Mouse (Mus musculus): ENCODE measurements at regions not wholly inside any gene's neighbourhood (a gene's known extent, or its start where the extent isn't known, plus 50 kb on each side); places are given as distances from the start of the nearest gene placed in this dataset.

DNA sequence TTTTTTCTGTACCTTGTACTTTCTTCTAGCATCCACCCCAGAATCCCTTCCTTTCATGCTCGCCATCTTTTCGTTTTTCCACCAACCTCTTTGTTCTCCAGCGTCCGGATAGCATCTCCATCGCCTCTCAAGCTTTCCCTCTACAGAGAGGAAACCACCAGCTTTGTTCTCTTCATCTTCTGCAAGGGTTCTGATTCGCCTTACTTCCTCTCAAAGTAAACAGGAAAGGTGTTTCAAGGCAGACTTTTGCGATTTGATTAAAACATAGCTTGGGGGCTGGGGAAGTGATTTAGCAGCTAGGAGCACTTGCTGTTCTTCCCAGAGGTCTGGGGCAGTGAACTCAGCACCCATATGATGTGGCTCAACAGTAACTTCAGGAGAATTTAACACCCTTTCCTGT lies 71.4 kb downstream of the Emp1 start:
- peak; percentile 26 for DNase-seq (ENCODE audit: low read depth, low spot score)

- DNase-seq (ENCODE audit: low read depth, low spot score): peak; percentile 29
Measured at GRCm38 (mm10) chr6:135436315-135436714, 74.0 kb downstream of the Emp1 start.

- DNase-seq (ENCODE audit: low read depth, low spot score): no peak
Measured at GRCm38 (mm10) chr6:135438271-135438670, 75.9 kb downstream of the Emp1 start.

GRCm38 (mm10) chr6:135441126-135441871 lies 79.0 kb downstream of the Emp1 start:
- DNase-seq (ENCODE audit: low read depth, low spot score): no peak

DNA sequence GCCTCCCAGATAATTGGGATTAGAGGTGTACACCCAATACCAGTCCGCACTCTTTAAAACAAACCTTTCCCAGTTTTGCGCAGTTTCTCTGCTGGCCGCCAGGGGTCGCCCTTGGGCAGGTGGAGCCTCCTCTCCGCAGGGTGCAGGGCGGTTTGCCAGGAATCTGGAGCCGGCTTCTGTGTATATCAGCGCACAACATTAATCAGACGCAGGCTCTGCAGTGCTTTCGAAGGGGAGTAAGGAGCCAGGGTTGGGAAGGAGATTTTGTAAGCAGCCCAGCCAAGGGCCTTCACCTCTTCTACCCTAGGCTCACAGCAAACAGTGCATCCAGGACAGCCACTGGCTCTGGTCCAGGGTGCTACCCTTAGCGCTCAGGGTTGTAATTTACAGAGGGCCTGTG lies 82.3 kb downstream of the Emp1 start:
- peak; percentile 72 for DNase-seq (ENCODE audit: low read depth, low spot score)

DNA sequence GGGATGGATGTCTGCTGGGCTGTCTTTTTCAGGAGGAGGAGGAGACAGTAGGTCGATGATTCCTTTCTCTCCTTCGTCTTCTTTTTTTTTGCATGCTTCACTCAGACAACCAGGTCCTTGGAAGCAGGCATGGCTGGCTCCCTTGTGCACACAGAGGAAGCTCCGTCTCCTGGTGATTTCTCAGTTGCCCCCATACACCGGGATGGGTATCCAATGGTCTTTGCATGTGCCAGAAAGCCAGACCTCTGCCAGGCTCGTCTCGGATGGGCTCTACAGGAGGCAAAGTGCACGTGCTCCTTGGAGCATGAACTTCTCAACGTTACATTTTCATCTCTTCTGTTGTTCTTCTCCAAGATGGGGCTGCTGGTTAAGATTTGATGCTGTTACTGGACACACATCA lies 82.7 kb downstream of the Emp1 start:
- no peak for DNase-seq (ENCODE audit: low read depth, low spot score)

DNA sequence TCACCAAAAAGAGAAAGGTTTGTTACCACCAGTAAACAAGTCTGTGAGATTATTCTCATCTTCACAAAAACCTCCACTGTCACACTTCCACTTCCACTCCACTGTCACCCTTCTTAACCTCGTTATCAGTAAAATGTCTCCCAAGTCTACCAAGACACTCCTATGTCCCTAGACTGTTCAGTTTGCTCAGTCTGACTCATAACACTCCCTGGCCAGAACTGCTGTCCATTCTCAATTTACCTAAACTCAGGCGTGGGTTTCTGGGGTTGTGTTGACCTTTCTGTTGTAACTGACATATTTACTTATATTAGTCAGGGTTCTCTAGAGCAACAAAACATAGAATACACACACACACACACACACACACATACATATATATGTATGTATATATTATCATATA lies 85.5 kb downstream of the Emp1 start:
- DNase-seq (ENCODE audit: low read depth, low spot score): no peak

DNA sequence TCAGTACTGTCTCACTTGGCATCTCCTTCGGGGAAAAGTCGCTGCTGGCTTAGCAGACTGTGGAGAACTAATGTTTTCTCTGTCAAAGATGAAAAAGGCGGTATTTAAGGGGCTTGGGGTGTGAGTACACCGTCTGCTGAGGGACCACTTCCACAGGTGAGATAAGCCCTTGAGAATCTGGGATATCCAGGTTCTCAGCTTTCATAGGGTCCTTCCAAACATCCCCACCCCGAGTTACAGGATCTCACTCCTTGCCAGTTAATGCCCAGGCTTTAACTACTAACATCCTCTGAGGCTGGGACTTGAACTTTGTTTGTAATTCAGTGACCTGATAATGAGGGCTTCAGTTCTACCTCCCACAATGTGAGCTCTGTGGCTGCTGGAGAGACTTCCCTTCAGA lies 86.9 kb downstream of the Emp1 start:
- DNase-seq (ENCODE audit: low read depth, low spot score): no peak

DNA sequence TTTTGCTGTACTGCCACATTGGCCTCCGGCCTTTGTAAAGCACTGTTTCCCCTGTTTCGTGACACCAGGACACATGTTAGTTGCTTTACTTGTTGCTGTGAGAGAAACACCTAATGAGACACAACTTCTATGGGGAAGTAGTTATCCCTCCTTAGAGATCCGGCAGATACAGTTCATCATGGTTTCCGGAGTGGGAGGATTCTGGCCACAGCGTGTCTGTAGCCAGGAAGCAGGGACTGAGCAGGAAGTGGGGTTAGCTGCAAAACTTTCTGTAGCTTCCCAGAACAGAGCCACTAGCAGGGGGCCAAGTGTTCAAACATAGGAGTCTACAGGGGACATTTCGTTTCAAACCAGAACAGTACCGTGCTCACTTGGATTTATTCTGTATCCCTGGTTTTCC lies 88.2 kb downstream of the Emp1 start:
- peak; percentile 45 for DNase-seq (ENCODE audit: low read depth, low spot score)

DNA sequence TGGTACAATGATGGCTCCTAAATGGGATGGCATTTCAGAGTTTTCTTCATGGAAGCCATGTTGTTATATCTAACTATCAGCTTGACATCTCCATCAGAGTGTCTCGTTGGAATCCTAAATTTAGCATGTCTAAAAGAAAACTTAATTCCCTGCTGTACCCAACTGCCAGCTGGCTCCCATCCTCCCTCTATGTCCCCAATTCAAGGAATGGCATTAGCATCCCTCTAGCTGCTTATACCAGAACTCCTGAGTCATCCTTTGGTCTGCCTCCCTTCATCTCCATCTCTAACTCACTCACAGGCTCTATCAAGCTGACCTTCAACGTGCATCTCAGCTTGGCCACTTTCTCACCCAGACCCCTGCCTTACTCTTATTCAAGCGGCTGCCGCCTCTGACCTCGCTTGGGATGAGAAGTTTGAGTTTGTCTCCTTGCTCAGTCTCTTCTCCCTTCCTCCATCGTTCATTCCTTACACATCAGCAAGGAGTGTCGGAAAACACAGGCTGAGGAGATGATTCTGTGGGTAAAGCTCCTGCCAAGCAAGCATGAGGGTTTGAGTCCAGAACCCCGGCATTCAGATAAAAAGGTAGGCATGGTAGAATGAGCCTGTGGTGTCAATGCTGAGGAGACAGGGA lies 88.9 kb downstream of the Emp1 start:
- no peak for DNase-seq (ENCODE audit: low read depth, low spot score)

DNA sequence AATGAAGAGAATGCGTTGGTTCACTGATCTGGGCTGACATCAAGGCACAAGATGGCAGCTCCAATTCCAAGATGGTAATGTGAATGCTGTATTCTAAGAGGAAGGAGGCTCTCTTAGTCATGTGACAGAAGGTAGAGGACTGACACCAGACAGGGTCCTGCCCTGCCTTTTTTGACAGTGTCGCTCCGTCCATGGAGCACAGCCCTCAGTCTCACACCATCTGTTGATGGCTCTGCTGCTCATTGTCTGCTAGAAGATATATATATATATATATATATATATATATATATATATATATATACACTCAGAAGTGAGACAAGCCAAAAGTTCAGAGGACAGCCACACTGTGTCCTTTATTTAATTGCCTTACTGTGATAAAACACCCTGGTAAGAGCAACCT lies 90.7 kb downstream of the Emp1 start:
- no peak for DNase-seq (ENCODE audit: low read depth, low spot score)

- DNase-seq (ENCODE audit: low read depth, low spot score): no peak
Measured at GRCm38 (mm10) chr6:135472495-135472894, 110.2 kb downstream of the Emp1 start.

- no peak for DNase-seq (ENCODE audit: low read depth, low spot score)
Measured at GRCm38 (mm10) chr6:135473146-135473545, 110.8 kb downstream of the Emp1 start.

- no peak for DNase-seq (ENCODE audit: low read depth, low spot score)
Measured at GRCm38 (mm10) chr6:135488795-135489194, 126.5 kb downstream of the Emp1 start.

GRCm38 (mm10) chr6:135493983-135494382 lies 131.6 kb downstream of the Emp1 start:
- DNase-seq (ENCODE audit: low read depth, low spot score): no peak

DNA sequence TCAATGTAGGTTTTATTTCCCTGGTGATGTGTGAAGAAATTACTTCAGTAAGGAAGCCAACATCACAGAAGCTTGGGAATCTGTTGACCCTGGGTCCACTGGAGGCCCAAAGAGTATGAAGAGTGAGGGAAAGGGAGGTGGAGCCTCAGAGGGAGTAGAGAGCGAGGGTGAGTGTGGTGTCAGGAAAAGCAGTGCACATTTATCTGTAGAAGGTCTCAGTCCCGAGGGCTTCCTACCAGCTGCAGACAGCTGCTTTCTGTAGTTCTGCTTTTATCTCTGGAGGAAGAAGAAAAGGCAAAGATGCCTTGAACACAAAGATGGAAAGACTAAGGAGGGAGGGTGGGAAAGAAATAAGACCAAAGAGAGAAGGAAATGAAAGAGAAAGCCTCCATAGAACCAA lies 133.5 kb downstream of the Emp1 start:
- no peak for DNase-seq (ENCODE audit: low read depth, low spot score)

- peak; percentile 25 for DNase-seq (ENCODE audit: low read depth, low spot score)
Measured at GRCm38 (mm10) chr6:135498592-135498991, 136.2 kb downstream of the Emp1 start.

DNA sequence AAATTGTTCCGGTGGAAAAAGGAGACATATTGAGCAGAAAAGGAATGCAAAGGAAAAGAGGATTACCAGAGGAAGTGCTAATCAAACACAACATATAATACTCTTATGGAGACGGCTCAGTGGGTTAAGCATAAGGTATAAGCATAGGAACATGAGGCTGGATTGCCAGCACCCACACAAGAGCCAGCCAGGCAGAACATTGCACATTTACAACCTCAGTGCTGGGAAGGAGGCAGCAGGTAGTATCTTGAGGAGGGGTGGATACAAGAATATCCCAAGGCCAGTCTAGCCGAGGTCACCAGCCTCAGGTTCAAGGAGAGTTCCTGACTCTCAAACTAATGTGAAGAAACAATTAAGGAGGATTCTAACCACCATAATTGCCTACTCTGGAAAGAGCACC lies 138.0 kb downstream of the Emp1 start:
- DNase-seq (ENCODE audit: low read depth, low spot score): no peak

DNA sequence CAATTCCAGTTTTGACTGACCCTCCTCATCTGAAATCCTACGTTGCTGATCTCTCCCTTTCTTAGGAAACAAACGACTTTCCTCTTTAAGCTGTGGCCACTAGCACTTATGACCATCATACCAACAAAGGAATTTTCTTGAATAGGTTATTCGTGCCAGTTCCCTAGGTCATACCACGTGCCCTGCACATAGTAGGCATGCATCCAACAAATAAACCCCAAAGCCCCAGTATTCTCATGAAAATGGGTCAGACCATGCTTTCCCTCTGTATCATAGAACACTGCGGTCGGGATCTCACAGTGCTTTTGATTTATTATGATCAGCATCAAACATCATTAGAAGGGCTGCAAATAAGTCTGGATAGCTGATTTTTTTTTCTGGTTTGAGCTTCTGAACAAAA lies 139.4 kb downstream of the Emp1 start:
- no peak for DNase-seq (ENCODE audit: low read depth, low spot score)

DNA sequence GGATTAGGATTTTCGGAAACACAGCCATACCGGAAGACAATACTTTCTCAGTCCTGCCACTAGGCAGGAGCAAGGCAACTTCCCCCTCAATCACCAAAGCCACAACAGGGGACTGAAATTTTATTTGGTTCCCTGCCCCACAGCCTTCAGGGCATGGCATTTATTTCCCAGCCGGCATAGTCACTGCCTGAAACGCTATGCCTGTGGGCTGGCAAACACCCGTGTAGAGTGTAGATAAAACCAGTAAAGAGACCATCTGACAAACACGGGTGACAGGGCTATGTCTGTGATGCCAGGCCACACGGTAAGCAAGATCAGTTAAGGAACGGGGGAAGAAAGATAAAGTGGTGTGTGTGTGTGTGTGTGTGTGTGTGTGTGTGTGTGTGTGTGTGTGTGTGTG lies 140.1 kb downstream of the Emp1 start:
- no peak for DNase-seq (ENCODE audit: low read depth, low spot score)

DNA sequence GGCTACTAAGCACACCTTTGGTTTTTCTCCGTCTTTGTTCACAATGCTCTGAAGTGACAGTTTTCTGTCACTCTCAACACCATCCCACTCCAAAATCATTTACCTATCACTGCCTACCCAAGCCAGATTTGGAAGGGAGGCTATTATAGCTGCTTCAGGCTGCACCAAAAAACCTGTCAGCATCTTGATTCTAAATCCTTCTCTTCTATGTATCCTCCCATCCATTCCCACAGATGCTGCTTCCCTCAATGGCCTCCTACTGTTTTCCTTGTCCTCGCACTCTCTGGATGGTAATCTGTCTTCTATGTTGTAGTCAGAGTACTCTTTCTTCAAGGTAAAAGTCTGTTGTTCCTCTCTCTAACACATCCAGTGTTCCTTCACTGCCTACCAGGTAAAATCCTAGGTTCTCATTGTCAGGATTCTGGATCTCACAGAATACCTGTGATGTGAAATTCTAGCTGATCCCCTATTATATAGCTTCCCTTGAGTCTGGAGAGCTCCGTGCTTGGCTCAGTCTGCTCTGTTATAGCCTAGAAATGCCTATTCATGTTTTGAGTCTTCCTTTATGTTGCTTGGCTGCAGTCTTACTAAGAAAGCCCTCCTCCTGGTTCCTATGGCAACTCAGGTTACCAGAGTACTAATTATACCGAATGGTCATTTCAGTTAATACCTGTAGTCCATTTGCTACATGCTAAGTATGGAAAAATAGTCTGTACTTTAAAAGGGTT lies 156.5 kb downstream of the Emp1 start:
- no peak for DNase-seq (ENCODE audit: low read depth, low spot score)

DNA sequence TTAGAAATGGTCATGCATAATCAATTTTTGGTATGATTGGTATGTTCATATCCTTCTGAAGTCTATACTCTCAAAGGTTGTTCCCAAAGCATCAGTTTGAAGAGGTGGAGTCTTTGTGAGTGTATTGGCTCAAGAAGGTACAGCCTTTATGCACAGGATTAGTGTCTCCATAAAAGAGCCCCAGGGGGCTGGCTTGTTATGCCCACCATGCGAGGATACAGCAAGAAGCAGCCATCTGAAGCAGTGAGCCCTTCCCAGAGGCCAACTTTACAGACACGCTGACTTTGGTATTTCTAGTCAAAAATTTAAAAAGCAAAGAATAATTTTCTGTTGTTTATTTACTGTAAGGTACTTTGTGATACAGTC lies 157.1 kb downstream of the Emp1 start:
- no peak for DNase-seq (ENCODE audit: low read depth, low spot score)

- no peak for DNase-seq (ENCODE audit: low read depth, low spot score)
Measured at GRCm38 (mm10) chr6:135520868-135521267, 158.5 kb downstream of the Emp1 start.

Data from CD4-positive, CD25-positive, alpha-beta regulatory T cell, adult 2 months (primary cell).